In the genomic region with DNA sequence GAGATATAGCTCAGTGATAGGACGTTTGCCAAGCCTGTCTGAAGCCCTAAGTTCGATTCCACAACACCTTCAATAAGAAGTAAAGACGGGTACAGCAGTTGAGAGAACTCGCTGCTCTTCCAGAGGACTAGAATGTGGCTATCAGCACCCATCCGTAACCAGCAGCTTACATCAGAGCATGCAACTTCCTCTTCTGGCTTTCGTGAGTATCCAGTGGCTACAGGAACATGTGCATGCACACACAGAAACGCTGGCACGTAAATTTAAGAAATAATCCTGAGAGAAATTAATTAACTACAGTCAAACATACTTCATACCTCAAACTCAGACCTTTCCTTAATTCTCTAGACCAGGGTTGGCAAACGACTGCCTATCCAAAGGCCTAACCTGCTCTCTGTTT, we compare ENCODE assay signal across 15 mouse cellular contexts.
"Had no signal": no experiment of that assay in that cellular context is flagged by ENCODE, and none has a peak within 500 bp of the region (broad histone marks: within the 10 kb centered on the region; RNA-seq: fewer than 3 reads in every experiment).

No protein-coding gene starts in this region.

- ATAC-seq: liver, postnatal 0 days had no signal

- H3K4me2 ChIP-seq: limb, embryonic 12.5 days; liver, embryonic 13.5 days; midbrain, embryonic 12.5 days; neural tube, embryonic 15.5 days had no signal

- H3K27me3 ChIP-seq: limb, embryonic 12.5 days; liver, embryonic 13.5 days; megakaryocyte, embryonic 14.5 days; midbrain, embryonic 12.5 days; neural tube, embryonic 15.5 days had no signal

- H3K9ac ChIP-seq: limb, embryonic 12.5 days; liver, embryonic 13.5 days; liver, postnatal 0 days; midbrain, embryonic 12.5 days; neural tube, embryonic 15.5 days had no signal

- H3K4me1 ChIP-seq: limb, embryonic 12.5 days; liver, embryonic 13.5 days; midbrain, embryonic 12.5 days; neural tube, embryonic 15.5 days had no signal

- H3K36me3 ChIP-seq: limb, embryonic 12.5 days; liver, embryonic 13.5 days; midbrain, embryonic 12.5 days; neural tube, embryonic 15.5 days had no signal

- H3K27ac ChIP-seq: kidney, postnatal 0 days; limb, embryonic 12.5 days; liver, embryonic 13.5 days; midbrain, embryonic 12.5 days; neural tube, embryonic 15.5 days had no signal

- H3K4me3 ChIP-seq: limb, embryonic 12.5 days; liver, embryonic 13.5 days; megakaryocyte, embryonic 14.5 days; midbrain, embryonic 12.5 days; myocyte; neural tube, embryonic 15.5 days had no signal

- H3K9me3 ChIP-seq: limb, embryonic 12.5 days; liver, embryonic 13.5 days; megakaryocyte, embryonic 14.5 days; midbrain, embryonic 12.5 days; neural tube, embryonic 15.5 days had no signal

- DNase-seq: kidney, adult 9 months; kidney, postnatal 36 days; layer of hippocampus, adult 9-11 months; layer of hippocampus, postnatal 36 days; liver; liver, embryonic 13.5 days; liver, postnatal 0 days; right cerebral cortex, postnatal 4 days; thymus, postnatal 4 days had no signal
